In genomic region chr10:31445291-31446124, GRCm38 (mm10) we compare ENCODE assay signal across 8 mouse cellular contexts. TPM values are rescaled to one million over a fixed set of nuclear protein-coding genes. Genes with fewer than 3 reads are reported as not detected.
A peak's percentile ranks its signal among the peaks of the same experiment; 100 is the strongest.
DNase-seq lines count a peak whose midpoint lies in the region; ATAC-seq lines count a peak whose summit lies in the region.

Gene Tpd52l1 (minus strand): TSS chr10:31445958.

- peak; percentile 79 to 87 for DNase-seq in adrenal gland, postnatal 4 days (ENCODE audit: low spot score in 2 of 2)
- DNase-seq in embryonic facial prominence, embryonic 10.5 days (ENCODE audit: low spot score): peak; percentile 93
- peak; percentile 97 for DNase-seq in heart, adult 11 months
- DNase-seq in kidney, adult 11 months: peak; percentile 85
- DNase-seq in left cerebral cortex, postnatal 36 days (ENCODE audit: low spot score in 2 of 2): peak; percentile 84 to 85
- peak; percentile 91 for DNase-seq in midbrain, embryonic 10.5 days (ENCODE audit: low spot score)
- DNase-seq in skeletal muscle tissue, adult 2 months (ENCODE audit: low read depth, low spot score): peak; percentile 79

- no peaks in the 10 kb centered on the region for H3K36me3 ChIP-seq in embryonic facial prominence, embryonic 10.5 days (replicated peaks)
- no peaks in the 10 kb centered on the region for H3K36me3 ChIP-seq in midbrain, embryonic 10.5 days

- WGBS in embryonic facial prominence, embryonic 10.5 days: 2% methylated on average over 59 of the region's 59 CpGs
- WGBS in midbrain, embryonic 10.5 days: 1% methylated on average over 59 of the region's 59 CpGs

- no peaks in the 10 kb centered on the region for H3K9me3 ChIP-seq in embryonic facial prominence, embryonic 10.5 days
- H3K9me3 ChIP-seq in midbrain, embryonic 10.5 days (replicated peaks): no peaks in the 10 kb centered on the region

- H3K27ac ChIP-seq in embryonic facial prominence, embryonic 10.5 days (replicated peaks): peak within 1 kb of the TSS; percentile 86
- H3K27ac ChIP-seq in midbrain, embryonic 10.5 days (replicated peaks): peak within 1 kb of the TSS; percentile 84

- peaks cover 6% of the 10 kb centered on the region; the same call in 1 of the 2 replicates for H3K4me1 ChIP-seq in embryonic facial prominence, embryonic 10.5 days
- H3K4me1 ChIP-seq in midbrain, embryonic 10.5 days: peaks cover 7% of the 10 kb centered on the region

- H3K4me3 ChIP-seq in embryonic facial prominence, embryonic 10.5 days: peak within 1 kb of the TSS; percentile 72
- H3K4me3 ChIP-seq in midbrain, embryonic 10.5 days: peak within 1 kb of the TSS; percentile 69

- H3K27me3 ChIP-seq in embryonic facial prominence, embryonic 10.5 days (replicated peaks; ENCODE audit: low read depth, poor library complexity, severe bottlenecking): no peaks in the 10 kb centered on the region; the same call in 1 of the 2 replicates
- 0 out of 2 replicates have a peak, but pooled peaks cover 4% of the 10 kb centered on the region for H3K27me3 ChIP-seq in midbrain, embryonic 10.5 days (ENCODE audit: low read depth, poor library complexity, severe bottlenecking)

- intact Hi-C loops in left cerebral cortex, postnatal 36 days (cut with DNase I): loop anchor here (5.0 to 10.0 kb wide), 2 partner anchors 133 to 621 kb away; partner anchors contain the start of gene Hddc2

- ATAC-seq in monocyte, adult 5-6 weeks (replicated peaks; ENCODE audit: insufficient number of reproducible peaks, low FRiP score, low TSS enrichment, poor library complexity, severe bottlenecking): no peak

RNA-seq across cellular contexts. Expression of gene Tpd52l1, which starts in this region (rescaled TPM):
- total RNA-seq in adrenal gland, postnatal 4 days (2021): 10 to 100 TPM; 44.4 to 52.4 TPM
- 30.8 and 35.0 TPM in 2 replicates for polyA plus RNA-seq in embryonic facial prominence, embryonic 10.5 days (2016; fragmentation: Nextera tagmentation; extraction: Ambion mirVana)
- 10 to 100 TPM; 20.8 to 23.3 TPM for total RNA-seq in left cerebral cortex, postnatal 36 days (2021)
- 31.2 and 33.3 TPM in 2 replicates for polyA plus RNA-seq in midbrain, embryonic 10.5 days (2016; fragmentation: Nextera tagmentation; extraction: Ambion mirVana)
- not detected in 3 replicates for total RNA-seq in monocyte, adult 5-6 weeks (2017)

Comparison
In these comparisons a context has a peak if more than half of its experiments do, and no peak if none do; other contexts are left out.
1. RNA of gene Tpd52l1 (total RNA-seq): 44.4 to 52.4 TPM in adrenal gland, postnatal 4 days and 20.8 to 23.3 TPM in left cerebral cortex, postnatal 36 days; not detected in monocyte, adult 5-6 weeks; every median in the first group is over 10 times any median in the second.
2. Peak in every context shown above with its lines, with median percentiles within 50 percentile points of each other: DNase-seq.